Mouse (Mus musculus) splenic B cell, adult 2 months (primary cell): ENCODE results near the gene Rpe.

Experiments
- DNase-seq: peaks from one replicate; pipeline ENCODE4 v3.0.0-alpha.2; 2011; ENCODE audit warnings: low read depth, low spot score
- H3K27me3 ChIP-seq: 2 replicates; pipeline ENCODE4 v1.6.1; 2012; ENCODE audit warnings: mild to moderate bottlenecking, low read length, moderate library complexity, mixed read lengths; ENCODE audit not compliant: control insufficient read depth, poor library complexity, insufficient read depth, severe bottlenecking
- H3K36me3 ChIP-seq: 2 replicates; pipeline ENCODE4 v1.6.1; 2012; ENCODE audit warnings: mild to moderate bottlenecking, low read length, moderate library complexity, mixed read lengths; ENCODE audit not compliant: control insufficient read depth, poor library complexity, insufficient read depth, severe bottlenecking

Gene Rpe

DNA sequence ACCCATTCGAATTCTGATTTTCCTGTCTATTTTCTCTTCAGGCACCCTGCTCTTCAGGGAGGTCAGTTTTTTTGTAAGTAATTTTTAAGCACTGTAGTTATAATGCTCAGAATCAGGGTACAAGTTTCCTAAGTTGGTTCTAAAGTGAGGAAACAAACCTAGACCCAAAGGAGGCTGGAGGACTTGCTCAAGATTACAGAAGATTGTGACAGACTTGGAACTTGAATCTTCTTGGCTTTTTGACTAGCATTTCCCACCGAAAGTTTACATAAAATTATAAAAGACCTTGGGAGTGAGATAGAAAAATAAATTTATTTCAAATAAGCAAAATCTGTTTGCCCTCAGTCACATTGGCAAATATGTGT is 927 bp downstream of the Rpe start:
- Histone ChIP-seq H3K36me3 (no peaks in the 10 kb centered on the region; the same call in 1 of the 2 replicates), H3K27me3 (no peaks in the 10 kb centered on the region)
- no peak for DNase-seq

DNA sequence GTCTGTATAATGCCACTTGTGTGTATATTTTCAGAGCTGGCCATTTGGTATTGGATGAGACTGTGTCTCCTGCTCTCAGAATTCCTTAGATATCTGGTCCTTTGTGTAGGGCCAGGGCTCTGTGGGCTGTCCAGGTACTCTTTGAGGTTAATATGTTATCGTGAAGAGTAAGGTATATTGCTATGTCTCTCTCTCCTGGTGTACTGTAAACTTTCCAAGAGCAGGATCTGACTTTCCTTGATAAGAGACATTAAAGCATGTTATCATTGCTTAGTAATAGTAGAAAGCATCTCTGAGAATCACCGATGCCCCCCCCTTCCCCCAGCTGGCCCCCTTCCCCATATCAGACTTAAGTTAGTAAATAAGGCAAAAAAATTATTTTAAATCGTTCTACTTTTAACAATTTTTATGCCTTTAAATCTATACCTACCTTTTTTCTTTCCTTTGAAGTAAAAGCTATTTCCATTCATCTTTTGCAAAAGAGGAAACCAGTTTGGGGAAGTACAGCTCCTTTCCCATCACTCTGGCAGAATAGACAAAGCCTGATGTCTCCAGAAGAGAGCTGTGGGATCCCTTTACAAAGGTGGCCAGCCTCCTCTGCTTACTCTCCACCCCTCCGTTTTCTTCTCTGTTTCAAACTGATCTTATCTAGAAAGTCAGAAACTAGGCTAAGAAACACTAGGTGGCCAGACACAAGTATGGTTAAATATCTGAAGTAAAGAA is 2.2 kb downstream of the Rpe start:
- Histone ChIP-seq H3K36me3 (peaks cover 2% of the 10 kb centered on the region), H3K27me3 (no peaks in the 10 kb centered on the region)
- DNase-seq: no peak

DNA sequence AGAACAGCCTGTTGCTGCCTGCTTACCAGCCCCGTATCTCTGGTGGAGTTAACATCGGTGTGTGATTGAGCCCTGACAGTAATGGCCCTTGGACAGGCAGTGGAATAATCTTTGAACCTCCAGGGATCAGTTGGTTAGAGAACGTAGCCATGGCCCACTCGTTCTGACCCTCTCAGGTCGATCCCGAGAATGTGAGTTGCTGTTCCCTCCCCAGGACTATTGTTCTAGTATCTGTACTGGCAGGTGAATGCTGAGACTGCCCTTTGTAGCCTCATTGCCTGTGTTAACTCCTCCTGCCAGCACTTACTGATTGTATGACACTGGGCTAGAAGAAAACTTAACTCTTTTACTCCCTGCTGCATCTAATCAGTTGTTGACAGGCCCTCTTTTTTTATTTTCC is 3.9 kb downstream of the Rpe start:
- no peak for DNase-seq
- Histone ChIP-seq H3K36me3 (peaks cover 4% of the 10 kb centered on the region), H3K27me3 (no peaks in the 10 kb centered on the region)

DNA sequence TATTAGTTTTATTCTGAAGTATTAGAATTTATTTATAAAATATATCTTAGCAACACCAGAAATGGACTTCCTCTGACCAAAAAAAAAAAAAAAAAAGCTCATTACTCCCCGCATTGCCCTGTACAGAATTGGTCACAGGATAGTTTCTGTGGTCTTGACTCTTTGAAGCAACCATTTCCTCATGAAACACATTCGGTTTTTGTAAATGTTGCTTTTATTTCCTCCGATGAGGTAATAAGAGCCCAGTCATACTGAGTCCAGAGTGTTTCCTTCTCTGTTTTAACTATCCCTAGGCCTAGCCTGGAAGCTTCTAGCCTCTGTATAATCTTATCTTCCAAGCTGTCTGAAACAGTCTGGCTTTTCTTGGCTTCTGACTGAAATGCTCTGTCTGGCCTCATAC is 12.2 kb downstream of the Rpe start:
- no peak for DNase-seq
- Histone ChIP-seq H3K27me3 (no peaks in the 10 kb centered on the region), H3K36me3 (peaks cover 14% of the 10 kb centered on the region)

DNA sequence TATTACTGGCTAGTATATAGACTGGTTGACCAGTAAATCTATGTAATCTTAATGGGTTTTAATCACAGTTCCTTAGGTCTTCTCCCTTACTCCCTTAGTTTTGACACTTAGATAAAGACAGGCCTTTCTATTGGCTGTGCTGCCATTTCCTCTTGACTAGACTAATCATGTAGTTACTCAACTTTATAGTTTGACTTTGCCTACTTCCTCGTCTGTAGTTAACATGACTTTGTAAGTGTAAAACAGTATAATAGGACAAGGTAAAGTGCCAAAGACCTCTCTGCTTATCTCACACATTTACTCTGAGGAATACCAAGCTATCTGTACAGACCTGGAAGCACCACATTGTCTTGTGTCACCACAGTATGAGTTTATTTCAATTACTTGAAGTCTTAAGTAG is 29.9 kb downstream of the Rpe start:
- no peak for DNase-seq
- Histone ChIP-seq H3K27me3 (no peaks in the 10 kb centered on the region), H3K36me3 (peaks cover 7% of the 10 kb centered on the region; the same call in 1 of the 2 replicates)

DNA sequence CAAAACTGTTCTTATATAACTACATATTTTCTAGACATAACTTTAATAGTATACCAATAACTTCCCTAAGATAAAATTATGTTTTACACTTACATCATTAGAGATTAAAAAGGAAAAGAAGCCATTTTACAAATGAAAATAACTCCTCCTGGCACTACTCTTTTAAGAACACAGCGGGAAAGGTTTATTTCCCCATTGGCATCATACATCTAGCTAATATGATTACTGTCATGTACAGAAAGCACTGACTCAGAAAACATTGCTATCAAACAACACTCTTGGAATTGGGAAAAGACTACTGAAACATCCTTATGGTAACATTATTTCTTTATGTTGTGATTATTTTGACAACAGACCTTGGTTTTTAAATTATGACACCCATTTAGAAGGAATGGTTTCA is 68.1 kb downstream of the Rpe start:
- Histone ChIP-seq H3K36me3 (no peaks in the 10 kb centered on the region), H3K27me3 (no peaks in the 10 kb centered on the region)
- no peak for DNase-seq
